Mouse (Mus musculus) v-Abl transformed pro-B cells (cell line): Measurements from ENCODE around the gene Atg4c.

Source experiments
- in situ Hi-C, 2 experiments: fragments of 400-800 bp; cut with MboI; formaldehyde crosslinking; loops; one replicate each; pipeline ENCODE4 v1.15.1; 2025; ENCODE audit not compliant: unreplicated experiment in 2 of 2

Gene Atg4c

GRCm38 (mm10) chr4:99241674-99242073 is 47.9 kb downstream of the Atg4c start:
- in situ Hi-C loops: loop anchor here (25.0 kb wide), 2 partner anchors 1171 to 1896 kb away; no protein-coding TSS in a partner anchor

- in situ Hi-C loops: loop anchor here (25.0 kb wide), 2 partner anchors 1163 to 1888 kb away; no protein-coding TSS in a partner anchor
Observed at GRCm38 (mm10) chr4:99249358-99249757, 55.6 kb downstream of the Atg4c start.

GRCm38 (mm10) chr4:99249826-99250225 is 56.1 kb downstream of the Atg4c start:
- in situ Hi-C loops: loop anchor here (25.0 kb wide), 2 partner anchors 1162 to 1887 kb away; no protein-coding TSS in a partner anchor

GRCm38 (mm10) chr4:99252957-99253356 is 59.2 kb downstream of the Atg4c start:
- in situ Hi-C loops: no loop called here

GRCm38 (mm10) chr4:99263191-99263590 is 69.5 kb downstream of the Atg4c start:
- in situ Hi-C loops: no loop called here

- in situ Hi-C loops: no loop called here
Observed at GRCm38 (mm10) chr4:99263663-99264062, 69.9 kb downstream of the Atg4c start.

- in situ Hi-C loops: no loop called here
Observed at GRCm38 (mm10) chr4:99266843-99267445, 73.2 kb downstream of the Atg4c start.

GRCm38 (mm10) chr4:99272860-99273259 is 79.1 kb downstream of the Atg4c start:
- in situ Hi-C loops: no loop called here

- in situ Hi-C loops: no loop called here
Observed at GRCm38 (mm10) chr4:99273466-99273865, 79.7 kb downstream of the Atg4c start.

GRCm38 (mm10) chr4:99273979-99274378 is 80.2 kb downstream of the Atg4c start:
- in situ Hi-C loops: no loop called here

GRCm38 (mm10) chr4:99278876-99279275 is 85.1 kb downstream of the Atg4c start:
- in situ Hi-C loops: no loop called here

GRCm38 (mm10) chr4:99281711-99282110 is 88.0 kb downstream of the Atg4c start:
- in situ Hi-C loops: no loop called here

GRCm38 (mm10) chr4:99289286-99289685 is 95.6 kb downstream of the Atg4c start:
- in situ Hi-C loops: no loop called here

GRCm38 (mm10) chr4:99298676-99299075 is 104.9 kb downstream of the Atg4c start:
- in situ Hi-C loops: no loop called here

GRCm38 (mm10) chr4:99304793-99305192 is 111.1 kb downstream of the Atg4c start:
- in situ Hi-C loops: no loop called here
